Comparison of ENCODE assay signal across 13 mouse cellular contexts in genomic region chr7:126167426-126167825, GRCm38 (mm10). TPM values are rescaled to one million over a fixed set of nuclear protein-coding genes. Genes with fewer than 3 reads are reported as not detected.
DNase-seq lines count a peak whose midpoint lies in the region; ATAC-seq lines count a peak whose summit lies in the region.
"Had no signal": no experiment of that assay in that cellular context is flagged by ENCODE, and none has a peak within 500 bp of the region (broad histone marks: within the 10 kb centered on the region; RNA-seq: fewer than 3 reads in every experiment).

No protein-coding gene starts in this region.

- H3K4me2 ChIP-seq in liver, embryonic 11.5 days, result no peak overlapping the region
- H3K4me2 ChIP-seq in liver, embryonic 15.5 days, result no peak overlapping the region
- H3K4me2 ChIP-seq: embryonic facial prominence, embryonic 15.5 days; stomach, embryonic 15.5 days had no signal

- no peak overlapping the region; the same call in 1 of the 2 replicates for H3K27ac ChIP-seq in liver, embryonic 11.5 days (ENCODE audit: low read depth, low read length)
- H3K27ac ChIP-seq in liver, embryonic 15.5 days (replicated peaks), result peak overlapping the region; percentile 20; the same call in 1 of the 2 replicates
- H3K27ac ChIP-seq: embryonic facial prominence, embryonic 15.5 days; stomach, embryonic 15.5 days had no signal

- H3K4me1 ChIP-seq in liver, embryonic 11.5 days (replicated peaks; ENCODE audit: control insufficient read depth, insufficient read depth, low read length), result peaks cover 4% of the 10 kb centered on the region; the same call in 1 of the 2 replicates
- H3K4me1 ChIP-seq in liver, embryonic 15.5 days (replicated peaks), result peaks cover 21% of the 10 kb centered on the region
- H3K4me1 ChIP-seq: embryonic facial prominence, embryonic 15.5 days; stomach, embryonic 15.5 days had no signal

- no peak overlapping the region for H3K9ac ChIP-seq in liver, embryonic 11.5 days (ENCODE audit: low read depth, low read length)
- no peak overlapping the region for H3K9ac ChIP-seq in liver, embryonic 15.5 days
- H3K9ac ChIP-seq: embryonic facial prominence, embryonic 15.5 days; stomach, embryonic 15.5 days had no signal

- 42% methylated on average over 3 of the region's 3 CpGs for WGBS in liver, embryonic 11.5 days
- WGBS in liver, embryonic 15.5 days (ENCODE audit: insufficient replicate concordance), result 17% methylated on average over 3 of the region's 3 CpGs

- H3K9me3 ChIP-seq in liver, embryonic 11.5 days (ENCODE audit: control insufficient read depth, low read length), result no peaks in the 10 kb centered on the region
- H3K9me3 ChIP-seq in liver, embryonic 15.5 days (replicated peaks), result no peaks in the 10 kb centered on the region
- H3K9me3 ChIP-seq: embryonic facial prominence, embryonic 15.5 days; stomach, embryonic 15.5 days had no signal

- H3K36me3 ChIP-seq in liver, embryonic 11.5 days (ENCODE audit: control insufficient read depth, insufficient read depth, low read length), result peaks cover 16% of the 10 kb centered on the region; the same call in 1 of the 2 replicates
- peaks cover 61% of the 10 kb centered on the region for H3K36me3 ChIP-seq in liver, embryonic 15.5 days (replicated peaks)

- no peak overlapping the region for H3K4me3 ChIP-seq in liver, embryonic 11.5 days (ENCODE audit: low read depth, low read length)
- no peak overlapping the region for H3K4me3 ChIP-seq in liver, embryonic 15.5 days (replicated peaks)
- H3K4me3 ChIP-seq: embryonic facial prominence, embryonic 15.5 days; stomach, embryonic 15.5 days had no signal

- DNase-seq in adrenal gland, adult 2 months, result peak; percentile 35
- DNase-seq in adrenal gland, postnatal 25 days, result no peak
- peak; percentile 20 for DNase-seq in liver
- DNase-seq in liver, embryonic 11.5 days (ENCODE audit: low spot score), result no peak
- DNase-seq in lung, adult 18-20 months, result no peak
- no peak for DNase-seq in urinary bladder, postnatal 4 days (ENCODE audit: low spot score in 2 of 2)
- DNase-seq: cerebellum, adult 11 months; right cerebral cortex, postnatal 4 days had no signal

- H3K27me3 ChIP-seq in liver, embryonic 11.5 days (replicated peaks; ENCODE audit: control insufficient read depth, insufficient read depth, low read length), result no peaks in the 10 kb centered on the region
- no peaks in the 10 kb centered on the region for H3K27me3 ChIP-seq in liver, embryonic 15.5 days
- H3K27me3 ChIP-seq: embryonic facial prominence, embryonic 15.5 days; stomach, embryonic 15.5 days had no signal

- no peak for ATAC-seq in liver, embryonic 11.5 days (replicated peaks; ENCODE audit: low FRiP score)
- peak; percentile 53 to 78; a peak in 3 of 4 replicates for ATAC-seq in hematopoietic stem cell, adult 5-6 weeks (replicated peaks in 1 of 2; ENCODE audit: insufficient read depth in 1 of 2, low FRiP score in 2 of 2, low TSS enrichment in 1 of 2, low read depth in 1 of 2, poor library complexity in 2 of 2, severe bottlenecking in 2 of 2)
- ATAC-seq in liver, embryonic 15.5 days (ENCODE audit: insufficient read depth), result no peak
- ATAC-seq: forebrain, embryonic 16.5 days had no signal

RNA-seq across cellular contexts. Expression of gene Xpo6, which starts 32.9 kb away (rescaled TPM):
- total RNA-seq in adrenal gland, adult 2 months (2021), result 100 to 1,000 TPM in 1 of 2 experiments, 10 to 100 TPM in 1; 87.1 to 100 TPM
- polyA plus RNA-seq in adrenal gland, adult 2 months (2012; rRNA removed), result 131 and 176 TPM in 2 replicates
- 102 and 119 TPM in 2 replicates for total RNA-seq in adrenal gland, postnatal 25 days (2021)
- 58.7 and 59.7 TPM in 2 replicates for polyA plus RNA-seq in liver, embryonic 11.5 days (2014; fragmentation: Nextera tagmentation; extraction: Ambion mirVana)
- 57.4 and 73.4 TPM in 2 replicates for total RNA-seq in hematopoietic stem cell, adult 5-6 weeks (2017)
- 16.3 and 20.8 TPM in 2 replicates for polyA plus RNA-seq in liver, embryonic 15.5 days (2015; fragmentation: Nextera tagmentation; extraction: Ambion mirVana)

Comparison
In these comparisons a context has a peak if more than half of its experiments do, and no peak if none do; other contexts are left out.
1. DNase-seq: peak in adrenal gland, adult 2 months (single experiment) and liver (single experiment); none in adrenal gland, postnatal 25 days (single experiment), liver, embryonic 11.5 days (single experiment), lung, adult 18-20 months (0 of 2) and urinary bladder, postnatal 4 days (0 of 2).
2. ATAC-seq: peak in hematopoietic stem cell, adult 5-6 weeks (2 of 2); none in liver, embryonic 11.5 days (single experiment) and liver, embryonic 15.5 days (single experiment).